Mouse (Mus musculus) adrenal gland (tissue): ENCODE results near the gene Krt77.

ENCODE experiments used
- intact Hi-C: fragments of 180-260 bp; cut with DNase I; formaldehyde crosslinking; loops from one replicate; pipeline ENCODE4 v1.15.1; 2025
- long read RNA-seq, 2 experiments: library from polyadenylated mRNA; unstranded; transcript quantifications; one replicate each; pipeline ENCODE4 v2.0.0; 2020; ENCODE audit warnings: borderline replicate concordance in 1 of 2; ENCODE audit not compliant: insufficient replicate concordance in 1 of 2

The Krt77 gene
- long read RNA-seq, experiment 1 = 0 reads
- long read RNA-seq, experiment 2 = 0 reads

DNA sequence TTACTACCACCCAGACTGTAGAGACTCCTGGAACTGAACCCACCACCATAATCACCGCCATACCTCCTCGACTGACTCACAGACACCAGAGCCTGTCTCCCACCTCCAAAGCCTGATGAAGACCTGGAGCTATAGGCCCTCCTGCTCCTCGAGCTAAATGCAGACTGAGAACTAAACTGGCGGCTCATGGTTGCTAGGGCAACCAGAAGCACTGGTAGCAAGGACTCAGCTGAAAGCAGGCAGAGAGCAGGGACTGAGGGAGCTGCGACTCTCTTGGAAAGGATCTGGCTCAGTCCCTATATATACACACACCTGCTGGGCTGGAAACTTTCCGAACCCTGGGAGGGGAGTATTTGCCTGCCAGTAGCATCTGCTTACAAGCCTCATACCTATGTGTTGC, at the start of gene Krt77:
Gene Krt77 (minus strand): TSS at position 275 of the 400 bp plus-strand sequence.
- intact Hi-C loops = no loop called here

DNA sequence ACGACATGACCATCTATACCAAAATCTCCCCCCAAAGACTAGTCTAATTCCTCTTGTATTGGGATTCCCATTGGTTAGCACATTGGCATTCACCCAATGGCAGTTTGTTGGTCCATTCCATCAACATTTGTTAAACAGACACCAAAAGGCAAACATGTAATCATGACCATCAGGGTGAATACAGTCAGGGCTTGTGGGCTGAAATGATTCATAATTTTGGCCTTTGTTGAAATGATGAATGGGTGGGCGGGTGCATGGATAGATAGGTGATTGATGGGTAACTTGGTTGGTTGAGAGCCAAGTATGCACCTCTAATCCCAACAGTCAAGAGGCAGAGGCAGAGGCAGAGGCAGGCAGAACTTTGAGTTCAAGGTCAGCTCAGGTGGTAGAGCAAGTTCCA, 46.6 kb upstream of the Krt77 start:
- intact Hi-C loops = no loop called here

DNA sequence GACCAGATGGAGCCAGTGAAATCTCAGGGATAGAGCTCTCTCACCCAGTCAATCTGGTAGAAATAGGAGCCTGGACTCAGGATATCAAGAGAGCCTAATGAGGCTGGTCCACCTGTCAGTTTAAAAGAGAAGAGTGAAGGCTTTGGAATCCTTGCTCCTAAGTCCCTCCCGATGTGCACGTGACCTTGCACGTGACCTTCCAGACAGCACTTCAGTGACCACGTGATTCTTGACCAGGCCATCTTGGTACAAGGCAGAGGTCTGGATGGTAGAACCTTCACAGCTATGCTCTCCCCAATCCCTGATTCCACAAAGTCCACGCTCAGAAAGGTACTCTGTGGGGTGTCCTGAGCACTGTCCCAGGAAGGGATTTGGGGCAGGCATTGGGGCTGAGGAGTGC, 35.3 kb upstream of the Krt77 start:
- intact Hi-C loops = no loop called here

- intact Hi-C loops = no loop called here
Observed at GRCm38 (mm10) chr15:101902171-101903149, 33.0 kb upstream of the Krt77 start.

- intact Hi-C loops = no loop called here
Observed at GRCm38 (mm10) chr15:101895216-101895615, 25.7 kb upstream of the Krt77 start.

DNA sequence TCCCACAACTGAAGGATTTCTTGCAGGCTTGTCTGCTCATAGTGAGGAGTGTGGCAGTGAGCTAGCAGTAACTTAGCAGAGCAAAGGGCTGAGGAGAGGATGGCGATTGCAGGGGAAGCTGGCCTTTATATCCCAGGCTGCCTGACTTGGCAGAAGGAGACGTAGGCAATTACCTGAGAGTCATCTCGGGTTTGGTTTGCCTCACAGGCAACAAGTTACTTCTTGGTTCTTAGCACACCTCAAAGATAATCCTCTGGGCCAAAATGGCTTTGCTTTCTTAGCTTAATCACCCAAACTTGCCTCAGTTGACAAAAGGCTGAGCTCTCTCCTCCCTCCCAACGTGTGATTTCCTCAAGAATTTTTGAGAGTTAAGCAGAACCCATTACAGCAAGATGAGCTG, 23.3 kb upstream of the Krt77 start, which contains the start of gene Krt76:
Gene Krt76 (minus strand): TSS at position 101 of the 400 bp plus-strand sequence.
- intact Hi-C loops = no loop called here

DNA sequence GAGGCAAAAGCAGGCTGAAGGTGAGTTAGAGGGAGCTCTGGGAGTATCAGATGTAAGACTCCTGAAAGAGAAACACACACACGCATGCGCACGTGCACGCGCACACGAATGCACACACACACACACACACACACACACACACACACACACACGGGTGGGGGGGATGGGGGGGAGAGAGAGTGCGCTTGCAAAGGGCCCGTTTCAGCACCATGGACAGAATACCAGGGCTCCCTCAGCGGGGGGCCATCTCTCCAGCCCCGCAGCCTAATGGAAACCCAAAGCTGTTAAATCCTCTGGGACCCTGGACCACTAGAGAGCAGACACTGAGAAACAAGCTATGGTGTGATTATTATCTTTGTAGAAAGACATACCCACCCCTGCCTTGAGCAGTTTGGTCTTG, 10.3 kb upstream of the Krt77 start:
- intact Hi-C loops = no loop called here

GRCm38 (mm10) chr15:101878041-101878440, 8.5 kb upstream of the Krt77 start:
- intact Hi-C loops = no loop called here

- intact Hi-C loops = no loop called here
Observed at GRCm38 (mm10) chr15:101874383-101874782, 4.9 kb upstream of the Krt77 start.

DNA sequence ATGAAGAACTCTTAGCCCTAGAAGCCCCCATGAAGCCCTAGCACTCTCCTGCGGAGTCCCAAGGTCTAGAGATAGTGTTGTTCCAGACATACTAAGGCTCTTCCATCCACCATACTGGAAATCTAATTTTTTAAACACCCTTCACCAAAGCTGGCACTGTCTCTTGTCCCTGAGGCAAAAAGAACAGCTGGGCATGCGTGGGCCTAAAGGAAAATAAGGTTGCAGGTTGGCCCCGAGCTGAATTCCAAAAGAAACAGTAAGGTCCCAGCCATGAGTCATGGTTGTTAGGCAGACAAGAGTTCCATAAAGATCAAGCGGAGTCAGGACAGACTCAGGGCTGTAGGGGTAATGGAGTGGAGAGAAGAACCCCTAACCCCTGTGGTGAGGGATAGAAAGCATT, 3.7 kb upstream of the Krt77 start:
- intact Hi-C loops = no loop called here

GRCm38 (mm10) chr15:101866754-101867153, 2.8 kb downstream of the Krt77 start:
- intact Hi-C loops = no loop called here

DNA sequence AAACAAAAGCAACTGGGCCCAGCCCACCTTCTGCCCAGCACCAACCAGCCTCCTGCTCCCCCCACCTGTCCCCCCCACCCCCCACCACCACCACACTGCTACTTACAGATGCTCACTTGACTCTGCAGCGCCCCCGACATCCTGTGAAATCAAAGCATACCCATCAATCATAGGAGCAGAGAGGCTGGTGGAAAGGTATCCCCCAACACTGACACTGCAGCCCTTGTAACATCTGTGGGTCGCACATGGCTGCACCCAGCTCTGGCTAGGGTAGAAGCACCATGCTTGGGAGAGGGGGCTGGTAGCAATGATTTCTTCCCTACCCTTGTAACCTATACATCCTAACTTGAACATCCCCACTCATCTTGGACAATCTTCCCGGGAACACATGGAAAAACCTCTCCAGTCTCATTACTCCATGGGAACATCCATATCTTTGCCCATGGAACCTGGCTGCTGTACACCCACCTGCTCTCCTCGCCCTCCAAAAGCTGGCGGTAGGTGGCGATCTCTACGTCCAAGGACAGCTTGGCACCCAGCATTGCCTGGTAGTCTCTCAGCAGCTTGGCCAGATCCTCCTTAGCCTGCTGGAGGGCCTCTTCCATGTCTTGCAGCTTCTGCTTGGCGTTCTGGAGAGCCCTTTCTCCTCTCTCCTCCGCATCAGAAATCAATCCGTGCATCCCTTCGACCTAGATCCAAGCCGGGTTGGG, 8.9 kb downstream of the Krt77 start:
- intact Hi-C loops = no loop called here

DNA sequence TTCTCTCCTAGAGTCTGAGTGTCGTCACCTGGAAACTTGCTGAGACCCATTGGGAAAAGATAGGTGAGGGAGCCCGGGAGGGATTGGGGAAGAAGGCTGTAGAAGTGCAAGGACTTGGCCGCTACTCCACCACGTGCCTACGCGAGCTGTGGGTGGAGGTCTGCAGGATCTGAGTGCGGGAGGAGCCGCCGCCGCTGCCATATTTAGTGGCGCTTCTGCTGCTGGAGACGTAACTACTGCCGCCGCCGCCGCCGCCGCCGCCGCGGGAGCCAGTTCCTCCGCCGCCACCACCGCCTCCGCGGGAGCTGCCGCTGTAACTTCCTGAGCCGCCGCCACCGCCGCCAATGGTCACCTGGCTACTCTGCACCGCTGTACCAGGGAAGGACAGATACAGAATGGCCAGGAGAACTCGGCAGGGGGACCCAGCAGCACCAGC, 9.8 kb downstream of the Krt77 start:
- intact Hi-C loops = no loop called here

DNA sequence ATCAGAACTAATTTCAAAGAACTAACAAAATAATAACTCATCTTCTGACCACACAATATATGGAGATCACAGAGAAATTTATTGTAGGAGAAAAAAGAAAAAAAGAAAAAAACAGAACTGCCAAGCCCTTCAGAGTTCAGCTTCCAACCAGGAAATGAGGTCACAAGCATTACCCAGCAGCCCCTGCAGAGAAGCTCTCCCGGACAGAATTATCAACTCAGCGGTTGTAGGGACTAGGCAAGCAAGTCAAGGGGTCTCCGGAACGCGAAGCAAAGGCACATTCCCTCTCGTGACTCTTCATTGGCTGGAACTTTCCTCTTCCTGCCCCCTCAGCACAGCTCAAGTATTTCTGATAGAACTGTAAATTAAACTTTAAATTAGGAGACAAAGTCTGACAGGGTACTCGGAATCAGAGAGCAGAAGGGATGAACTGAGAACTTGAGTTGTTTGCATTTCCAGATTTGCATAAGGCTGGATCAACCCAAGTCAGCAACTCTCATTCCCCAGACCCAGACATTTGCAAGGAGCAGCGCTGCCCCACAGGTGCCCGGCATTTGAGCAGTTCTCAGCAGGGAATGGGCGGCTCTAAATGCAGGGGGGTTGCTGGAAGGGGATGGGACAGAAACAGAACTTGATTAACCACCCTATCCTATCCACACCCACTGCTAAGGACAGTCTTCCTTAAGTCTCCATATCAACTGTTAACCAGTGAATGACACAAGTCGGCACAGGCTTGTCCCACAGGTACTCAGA, 10.7 kb downstream of the Krt77 start:
- intact Hi-C loops = no loop called here

- intact Hi-C loops = no loop called here
Observed at GRCm38 (mm10) chr15:101856696-101857095, 12.8 kb downstream of the Krt77 start.

DNA sequence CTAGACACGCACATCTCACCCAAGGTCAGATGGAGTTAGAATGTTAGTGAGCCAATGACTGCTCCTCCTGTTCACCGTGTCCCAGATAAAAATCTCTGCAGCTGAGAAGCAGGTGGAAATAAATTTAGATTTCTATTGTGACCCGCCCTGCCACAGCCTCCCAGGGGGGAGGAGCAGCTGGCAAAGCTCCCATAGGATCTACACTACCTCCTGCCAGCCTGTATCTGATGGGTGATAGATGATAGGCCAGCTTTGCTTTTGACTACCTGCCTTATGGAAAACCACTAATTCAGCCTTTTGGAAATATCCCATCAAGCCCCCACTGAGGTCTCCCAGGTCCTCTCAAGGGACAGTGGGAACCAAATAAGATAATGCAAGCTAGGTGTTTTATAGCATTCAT, 13.8 kb downstream of the Krt77 start:
- intact Hi-C loops = no loop called here

- intact Hi-C loops = no loop called here
Observed at GRCm38 (mm10) chr15:101854294-101854693, 15.2 kb downstream of the Krt77 start.

GRCm38 (mm10) chr15:101852571-101852970, 16.9 kb downstream of the Krt77 start:
- intact Hi-C loops = no loop called here

- intact Hi-C loops = no loop called here
Observed at GRCm38 (mm10) chr15:101850694-101851093, 18.8 kb downstream of the Krt77 start, which contains the start of gene Krt1. TSS of gene Krt1 (minus strand) at chr15:101850794.

DNA sequence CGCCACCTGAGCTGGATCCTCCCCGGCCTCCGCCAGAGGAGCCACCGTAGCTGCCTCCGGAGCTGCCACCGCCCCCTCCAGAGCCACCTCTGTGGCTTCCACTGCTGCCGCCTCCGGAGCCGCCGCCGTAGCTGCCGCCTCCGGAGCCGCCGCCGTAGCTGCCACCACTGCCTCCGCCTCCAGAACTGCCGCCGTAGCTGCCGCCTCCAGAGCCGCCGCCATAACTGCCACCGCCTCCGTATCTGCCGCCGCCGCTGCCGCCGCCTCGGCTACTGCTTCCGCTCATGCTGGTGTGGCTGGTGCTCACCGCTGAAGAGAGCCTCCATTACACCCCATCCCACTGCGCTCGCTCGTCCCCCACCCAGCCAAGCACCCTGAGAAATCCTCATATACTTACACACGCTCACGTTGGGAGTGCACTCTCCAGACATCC, 23.5 kb downstream of the Krt77 start:
- intact Hi-C loops = no loop called here

GRCm38 (mm10) chr15:101843192-101843591, 26.3 kb downstream of the Krt77 start:
- intact Hi-C loops = no loop called here
